Mouse (Mus musculus) left cerebral cortex, adult 11 months (tissue): Measurements from ENCODE around the gene Cd47.
"Not testable (repeated sequence)": the region's sequence is repeated elsewhere in the genome, so short reads cannot be mapped to it uniquely, and the experiment has no call there.

Source experiments
- DNase-seq: peaks from one replicate; pipeline ENCODE4 v3.0.0; 2022; ENCODE audit warnings: low spot score

Cd47 gene

GRCm38 (mm10) chr16:49790575-49791465 is 9.5 kb upstream of the Cd47 start:
- no peak for DNase-seq

- DNase-seq = no peak
Measured at GRCm38 (mm10) chr16:49792446-49792878, 7.9 kb upstream of the Cd47 start.

GRCm38 (mm10) chr16:49793596-49793995 is 6.7 kb upstream of the Cd47 start:
- DNase-seq = no peak

- no peak for DNase-seq
Measured at GRCm38 (mm10) chr16:49796271-49796670, 4.1 kb upstream of the Cd47 start.

- no peak for DNase-seq
Measured at GRCm38 (mm10) chr16:49796954-49797353, 3.4 kb upstream of the Cd47 start.

- DNase-seq = no peak
Measured at GRCm38 (mm10) chr16:49798790-49799189, 1.5 kb upstream of the Cd47 start.

- no peak for DNase-seq
Measured at GRCm38 (mm10) chr16:49800996-49801395, 663 bp downstream of the Cd47 start.

- DNase-seq = no peak
Measured at GRCm38 (mm10) chr16:49801399-49801798, 1.1 kb downstream of the Cd47 start.

GRCm38 (mm10) chr16:49802993-49803392 is 2.7 kb downstream of the Cd47 start:
- no peak for DNase-seq

GRCm38 (mm10) chr16:49803932-49804461 is 3.7 kb downstream of the Cd47 start:
- no peak for DNase-seq

- DNase-seq = no peak
Measured at GRCm38 (mm10) chr16:49806920-49807319, 6.6 kb downstream of the Cd47 start.

GRCm38 (mm10) chr16:49807419-49807841 is 7.1 kb downstream of the Cd47 start:
- DNase-seq = no peak

- no peak for DNase-seq
Measured at GRCm38 (mm10) chr16:49807862-49808430, 7.6 kb downstream of the Cd47 start.

- DNase-seq = no peak
Measured at GRCm38 (mm10) chr16:49811897-49812296, 11.6 kb downstream of the Cd47 start.

- DNase-seq = no peak
Measured at GRCm38 (mm10) chr16:49812821-49813616, 12.7 kb downstream of the Cd47 start.

GRCm38 (mm10) chr16:49814419-49814818 is 14.1 kb downstream of the Cd47 start:
- no peak for DNase-seq

- no peak for DNase-seq
Measured at GRCm38 (mm10) chr16:49816889-49817288, 16.6 kb downstream of the Cd47 start.

GRCm38 (mm10) chr16:49818146-49818545 is 17.8 kb downstream of the Cd47 start:
- DNase-seq = no peak

GRCm38 (mm10) chr16:49818627-49819026 is 18.3 kb downstream of the Cd47 start:
- DNase-seq = no peak

GRCm38 (mm10) chr16:49819494-49819893 is 19.2 kb downstream of the Cd47 start:
- DNase-seq = no peak

- DNase-seq = not testable (repeated sequence)
Measured at GRCm38 (mm10) chr16:49830911-49831310, 30.6 kb downstream of the Cd47 start.

- no peak for DNase-seq
Measured at GRCm38 (mm10) chr16:49832339-49832738, 32.0 kb downstream of the Cd47 start.
